Mouse (Mus musculus) heart, postnatal 0 days (tissue): Measurements from ENCODE around the gene Hdac8.

Source experiments
- CTCF ChIP-seq: IDR thresholded peaks from 2 replicates; pipeline ENCODE4 v1.5.1; 2016; ENCODE audit warnings: antibody characterized with exemption, control low read depth, low read depth
- EP300 ChIP-seq: IDR thresholded peaks from 2 replicates; pipeline ENCODE4 v1.6.1; 2016; ENCODE audit warnings: antibody characterized with exemption, low read depth

DNA sequence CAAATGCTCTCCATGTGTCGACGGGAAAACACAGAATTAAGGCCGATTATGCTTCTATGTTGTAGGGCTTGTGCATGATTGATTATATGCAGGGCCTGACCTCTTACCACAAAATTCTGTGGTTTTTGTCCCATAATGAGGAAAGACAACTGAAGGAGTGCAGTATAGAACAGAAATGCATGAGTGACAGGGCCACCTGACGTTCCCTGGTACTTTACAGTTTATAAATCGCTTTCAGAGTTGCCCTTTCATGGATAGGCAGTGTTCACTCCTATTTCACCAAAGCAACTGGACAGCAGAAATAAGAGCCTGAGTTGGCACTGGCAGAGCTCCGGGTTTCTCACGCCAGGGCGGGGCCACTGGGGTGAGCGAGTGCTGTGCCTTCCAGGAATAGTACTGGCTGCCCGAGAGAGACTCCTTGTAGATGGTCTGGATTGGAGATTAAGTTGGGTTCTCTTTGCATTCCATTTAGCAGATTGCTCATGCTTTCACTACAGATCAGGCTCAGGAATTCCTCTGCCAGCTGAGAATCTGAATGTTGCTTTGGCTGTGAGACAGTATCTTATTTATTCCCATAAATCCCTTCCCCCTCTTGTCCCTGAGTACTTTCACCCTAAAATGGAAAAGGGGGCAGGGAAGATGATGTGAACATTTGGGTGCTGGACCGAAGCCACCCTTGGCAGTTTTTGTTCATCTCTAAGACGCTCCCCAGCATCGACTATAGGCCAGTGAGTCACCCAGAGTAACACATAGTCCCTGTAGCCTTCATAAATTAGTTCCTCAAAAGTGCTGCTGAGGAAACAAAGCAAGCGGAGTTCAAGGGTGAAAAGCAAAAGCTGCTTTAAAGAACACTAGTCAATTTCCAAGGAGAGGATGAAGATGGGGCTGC lies 155.1 kb downstream of the Hdac8 start:
- no peak for TF ChIP-seq CTCF
- no peak for TF ChIP-seq EP300
